Mouse (Mus musculus) NIH3T3 (cell line): ENCODE data around the gene Grasp.
A peak's percentile ranks its signal among the peaks of the same experiment; 100 is the strongest.

Experiments
- DNase-seq: peaks from one replicate; pipeline ENCODE4 v3.0.0-alpha.2; 2012; ENCODE audit warnings: low read depth

The Grasp gene

GRCm38 (mm10) chr15:101194951-101195823, 28.8 kb upstream of the Grasp start:
- peak; percentile 77 for DNase-seq

- no peak for DNase-seq
Observed at GRCm38 (mm10) chr15:101196079-101196795, 27.8 kb upstream of the Grasp start.

GRCm38 (mm10) chr15:101196961-101197360, 27.0 kb upstream of the Grasp start:
- DNase-seq, result no peak

GRCm38 (mm10) chr15:101197497-101198179, 26.4 kb upstream of the Grasp start:
- no peak for DNase-seq

DNA sequence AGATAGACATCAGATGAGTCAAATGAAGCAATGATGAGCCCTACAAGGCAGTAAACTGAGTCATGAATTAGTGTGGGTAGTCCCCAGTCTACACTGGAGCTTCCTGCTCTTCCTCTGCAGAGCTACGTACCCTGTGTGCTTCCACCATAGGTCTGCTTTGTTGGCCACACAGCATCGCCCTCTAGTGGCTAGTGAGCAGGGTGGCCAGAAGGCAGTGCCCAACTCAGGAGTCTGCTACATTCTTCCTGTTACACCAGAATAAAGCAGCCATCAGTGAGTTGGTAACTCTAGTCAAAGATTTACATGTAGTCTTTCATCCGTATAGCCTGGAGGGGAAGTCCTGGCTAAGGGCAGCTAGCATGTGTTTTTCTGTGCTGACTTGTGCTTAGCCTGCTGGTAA, 25.8 kb upstream of the Grasp start:
- peak; percentile 86 for DNase-seq

DNA sequence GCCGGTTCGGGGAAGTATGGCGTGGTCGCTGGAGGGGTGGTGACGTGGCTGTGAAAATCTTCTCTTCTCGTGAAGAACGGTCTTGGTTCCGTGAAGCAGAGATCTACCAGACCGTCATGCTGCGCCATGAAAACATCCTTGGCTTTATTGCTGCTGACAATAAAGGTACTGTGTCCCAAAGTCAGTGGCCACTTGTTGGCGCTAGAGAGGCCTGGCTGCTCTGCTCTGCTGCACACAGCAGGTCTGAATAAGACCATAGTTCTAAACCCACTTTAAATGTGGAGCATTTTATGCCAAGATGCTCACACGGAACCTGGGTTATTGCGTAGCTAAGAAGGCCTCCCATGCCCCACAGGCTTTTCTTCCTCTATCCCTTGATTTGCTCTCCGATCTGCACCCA, 25.1 kb upstream of the Grasp start:
- no peak for DNase-seq

- DNase-seq, result no peak
Observed at GRCm38 (mm10) chr15:101200777-101201295, 23.2 kb upstream of the Grasp start.

DNA sequence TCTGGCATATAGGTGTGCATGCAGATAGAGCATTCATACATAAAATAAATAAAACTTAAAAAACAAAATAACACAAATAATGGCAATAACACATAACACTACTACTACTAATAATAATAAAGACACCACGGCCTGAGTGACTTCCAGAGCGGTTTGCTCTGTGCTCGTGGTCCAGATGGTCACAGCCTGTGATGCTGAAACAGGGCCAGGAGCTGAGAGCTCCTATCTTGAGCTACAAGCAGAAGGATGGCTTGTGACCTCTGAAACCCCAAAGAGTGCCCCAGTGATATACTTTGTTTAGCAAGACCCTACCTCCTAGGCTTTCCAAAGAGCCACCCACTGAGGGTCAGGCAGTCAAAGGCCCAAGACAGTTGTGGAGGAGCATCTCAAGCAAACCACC, 22.6 kb upstream of the Grasp start:
- DNase-seq, result no peak

- DNase-seq, result no peak
Observed at GRCm38 (mm10) chr15:101203673-101204072, 20.3 kb upstream of the Grasp start.

DNA sequence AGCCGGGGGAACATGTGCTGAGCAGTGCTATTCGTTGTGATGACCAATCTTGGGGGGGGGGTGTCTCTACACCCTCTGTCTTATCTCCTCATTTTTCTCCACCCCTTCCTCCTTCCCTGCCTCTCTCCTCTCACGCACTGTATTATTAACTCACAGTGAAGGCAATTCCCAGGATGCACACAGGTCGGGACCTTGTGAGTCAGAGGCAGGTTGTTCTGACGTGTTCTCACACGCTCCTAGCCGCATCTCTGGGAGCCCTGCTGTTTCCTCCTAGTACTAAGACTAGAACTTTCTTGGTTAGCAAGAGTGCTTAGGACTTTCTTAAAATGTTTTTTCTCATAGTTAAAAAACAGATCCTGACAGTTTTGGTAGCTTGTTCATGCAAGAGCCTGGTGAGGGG, 19.2 kb upstream of the Grasp start:
- no peak for DNase-seq

DNA sequence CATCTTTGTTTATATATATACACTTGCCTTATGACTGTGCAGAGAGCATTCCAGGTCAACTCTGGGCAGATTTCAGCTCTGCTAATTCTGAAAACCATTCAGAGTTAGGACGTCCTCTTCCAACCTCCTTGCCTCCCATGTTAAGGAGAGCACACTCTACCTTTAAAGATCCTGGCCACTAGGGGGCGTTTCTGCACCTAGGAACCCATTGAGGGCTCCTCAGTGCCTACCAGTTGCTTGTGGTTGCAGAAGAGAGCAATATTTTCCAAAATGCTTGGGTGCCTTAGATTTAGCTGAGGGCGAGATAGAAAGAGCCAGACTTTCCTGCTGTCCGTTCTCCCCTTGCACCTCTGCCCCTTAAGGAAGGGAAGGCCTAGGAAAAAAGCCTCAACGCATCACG, 13.8 kb upstream of the Grasp start:
- peak; percentile 85 for DNase-seq

- no peak for DNase-seq
Observed at GRCm38 (mm10) chr15:101210998-101211613, 12.9 kb upstream of the Grasp start.

- no peak for DNase-seq
Observed at GRCm38 (mm10) chr15:101212435-101212834, 11.6 kb upstream of the Grasp start.

GRCm38 (mm10) chr15:101215136-101215535, 8.9 kb upstream of the Grasp start:
- peak; percentile 29 for DNase-seq

DNA sequence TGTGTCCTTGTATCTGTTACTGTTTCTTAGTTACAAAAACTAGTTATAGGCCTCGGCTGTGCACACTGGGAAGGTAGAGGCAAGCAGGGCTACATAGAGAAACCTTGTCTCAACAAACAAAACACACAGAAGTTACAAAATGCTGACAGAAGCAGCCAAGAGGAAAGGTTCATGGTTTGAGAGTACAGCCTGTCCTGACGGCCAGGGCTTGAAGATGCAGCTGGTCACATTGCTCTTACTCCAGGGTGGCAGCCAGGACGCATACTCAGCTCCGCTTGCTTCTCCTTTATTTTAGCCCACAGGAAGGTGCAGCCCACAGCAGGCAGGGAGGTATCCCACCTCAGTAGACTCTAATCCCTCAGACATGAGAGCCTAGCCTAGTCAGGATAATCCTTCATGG, 8.0 kb upstream of the Grasp start:
- DNase-seq, result no peak

DNA sequence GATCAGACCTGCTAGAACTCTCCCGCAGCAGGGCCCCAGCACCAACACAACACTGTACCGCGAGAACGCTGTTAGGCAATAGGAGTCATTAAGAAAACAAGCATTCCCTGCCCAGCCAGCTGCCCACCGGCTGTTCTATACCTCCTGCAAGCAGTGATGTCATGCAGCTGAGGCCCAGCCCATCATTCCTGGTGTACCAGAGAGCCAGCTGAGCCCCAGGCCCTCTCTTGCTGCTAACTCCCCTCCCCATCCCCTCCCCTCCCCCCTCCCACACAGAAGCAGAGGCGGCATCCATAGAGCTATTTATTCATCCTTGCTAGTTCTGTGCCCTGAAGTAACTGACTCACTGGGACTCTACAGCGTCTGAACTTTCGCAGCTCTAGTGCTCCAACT, 3.1 kb upstream of the Grasp start:
- peak; percentile 89 for DNase-seq

GRCm38 (mm10) chr15:101221298-101222104, 2.5 kb upstream of the Grasp start:
- DNase-seq, result peak; percentile 97

DNA sequence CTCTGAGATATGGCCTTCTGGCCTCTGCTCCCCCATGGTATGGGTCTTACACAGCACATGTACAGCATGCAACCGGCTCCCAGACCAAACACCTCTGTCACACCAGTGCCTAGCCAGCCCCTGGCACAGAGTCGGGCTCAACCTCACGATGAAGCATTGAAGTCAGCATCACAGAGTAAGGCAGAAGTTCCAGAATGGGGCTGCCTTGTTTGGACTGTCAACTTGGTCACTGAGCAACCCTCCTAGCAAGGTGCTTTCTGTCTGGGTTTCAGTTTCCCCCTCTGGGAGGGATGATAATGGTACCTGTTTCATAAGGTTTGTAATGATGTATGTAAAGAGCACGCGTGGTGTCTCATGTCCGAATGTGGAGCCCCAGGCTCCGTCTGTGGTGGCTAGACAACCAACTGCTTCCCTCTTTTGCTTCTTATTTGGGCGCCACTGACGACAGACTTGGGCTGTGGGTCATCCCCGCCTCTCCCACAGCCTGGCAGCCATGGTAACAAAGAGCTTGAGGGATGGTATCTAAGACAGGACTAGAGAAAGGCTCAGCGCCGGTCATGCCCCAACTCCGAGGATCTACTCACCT, 998 bp upstream of the Grasp start:
- DNase-seq, result no peak

DNA sequence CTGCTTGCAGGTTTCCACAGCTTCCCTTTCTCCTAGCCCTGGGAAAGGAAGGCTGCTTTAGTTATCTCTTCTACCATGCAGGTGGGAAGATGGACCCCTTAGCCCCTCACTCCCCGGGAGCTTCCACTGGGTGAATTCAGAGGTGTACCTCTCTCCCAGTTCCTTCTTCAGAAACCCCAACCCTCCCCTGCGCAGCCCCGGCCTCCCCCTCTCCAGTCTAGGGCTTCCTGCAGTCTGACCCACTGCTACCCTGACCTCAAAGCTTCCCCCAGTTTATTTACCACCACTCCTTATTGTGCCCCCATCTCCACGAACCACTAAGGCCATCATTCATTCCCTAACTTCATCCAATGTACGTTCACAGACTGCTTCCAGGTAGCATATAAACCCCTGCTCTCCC, 392 bp upstream of the Grasp start:
- DNase-seq, result no peak

DNA sequence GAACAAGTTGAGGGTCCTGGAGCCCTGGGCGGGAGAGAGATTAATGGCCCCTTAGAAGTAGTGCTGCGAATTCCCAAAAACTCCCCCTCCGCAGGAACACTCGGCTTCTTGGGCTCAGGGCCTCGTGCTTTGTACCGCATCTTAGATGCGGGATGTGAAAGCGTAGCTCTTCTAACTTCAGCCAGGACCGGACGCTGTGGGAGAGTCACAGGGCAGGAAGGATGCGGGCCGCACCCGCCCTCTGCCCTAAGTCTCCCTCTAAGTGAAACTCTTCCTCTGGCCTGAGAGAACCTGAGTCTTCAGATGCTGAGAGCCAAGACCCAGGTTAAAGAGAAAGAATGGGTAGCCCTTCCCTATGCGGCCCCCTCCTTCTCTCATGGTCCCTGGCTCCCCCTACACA, 989 bp downstream of the Grasp start:
- DNase-seq, result peak; percentile 49

- DNase-seq, result peak; percentile 68
Observed at GRCm38 (mm10) chr15:101227971-101228370, 4.0 kb downstream of the Grasp start.
